Mouse (Mus musculus) hematopoietic stem cell, adult 5-6 weeks (primary cell): ENCODE measurements around the gene Ndufs7. TPM values are rescaled to one million over a fixed set of nuclear protein-coding genes. Genes with fewer than 3 reads are reported as not detected.
"Not testable (repeated sequence)": the region's sequence is repeated elsewhere in the genome, so short reads cannot be mapped to it uniquely, and the experiment has no call there.

Experiments
- ATAC-seq, 2 experiments: fragments of 125-278 bp in 1 of 2; replicated peaks in 1 of 2; 2 replicates each; pipeline ENCODE4 v1.8.0; 2016 to 2017; ENCODE audit warnings: inconsistent platforms in 2 of 2, mild to moderate bottlenecking in 2 of 2, moderate number of reproducible peaks in 2 of 2, low read depth in 1 of 2, moderate TSS enrichment in 1 of 2; ENCODE audit not compliant: low FRiP score in 2 of 2, poor library complexity in 2 of 2, severe bottlenecking in 2 of 2, insufficient read depth in 1 of 2, low TSS enrichment in 1 of 2
- total RNA-seq: library from RNA; stranded (forward); fragments of 172-1452, 232-1000 nt; gene quantifications from 2 replicates; pipeline ENCODE4 v1.2.3, GENCODE M21; 2017

Ndufs7 gene
- 79.6 and 101 TPM in 2 replicates for total RNA-seq

DNA sequence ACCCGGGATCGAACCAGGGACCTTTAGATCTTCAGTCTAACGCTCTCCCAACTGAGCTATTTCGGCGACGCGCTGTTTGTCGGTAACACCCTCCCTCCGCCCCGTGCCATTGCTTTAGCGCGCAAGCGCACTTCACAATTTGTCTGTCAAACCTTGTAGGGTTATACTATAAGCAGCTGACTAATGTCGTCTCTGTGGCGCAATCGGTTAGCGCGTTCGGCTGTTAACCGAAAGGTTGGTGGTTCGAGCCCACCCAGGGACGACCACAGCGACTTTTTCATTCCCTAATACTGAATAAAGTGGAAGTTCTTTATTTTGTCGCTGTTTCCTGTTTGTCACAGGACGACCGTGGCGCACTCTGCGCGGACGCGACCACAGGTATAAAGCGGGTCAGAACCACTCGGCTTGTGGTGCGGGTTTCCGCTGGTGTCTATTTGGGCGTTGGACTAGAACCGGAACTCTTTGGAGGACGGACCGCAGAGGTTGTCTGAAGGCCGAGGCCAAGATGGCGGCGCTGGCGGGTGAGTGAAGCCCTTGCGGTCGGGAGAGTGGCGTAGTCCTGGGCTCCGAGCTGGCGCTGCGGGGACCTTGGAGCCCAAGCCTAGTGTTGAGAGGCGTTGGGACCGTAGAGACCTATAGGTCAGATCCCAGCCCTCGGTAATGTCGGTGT lies at the start of gene Ndufs7:
Gene Ndufs7, plus strand, starts transcription at position 151 of the 670 bp plus-strand sequence.
- peak; percentile 85 to 88 for ATAC-seq

DNA sequence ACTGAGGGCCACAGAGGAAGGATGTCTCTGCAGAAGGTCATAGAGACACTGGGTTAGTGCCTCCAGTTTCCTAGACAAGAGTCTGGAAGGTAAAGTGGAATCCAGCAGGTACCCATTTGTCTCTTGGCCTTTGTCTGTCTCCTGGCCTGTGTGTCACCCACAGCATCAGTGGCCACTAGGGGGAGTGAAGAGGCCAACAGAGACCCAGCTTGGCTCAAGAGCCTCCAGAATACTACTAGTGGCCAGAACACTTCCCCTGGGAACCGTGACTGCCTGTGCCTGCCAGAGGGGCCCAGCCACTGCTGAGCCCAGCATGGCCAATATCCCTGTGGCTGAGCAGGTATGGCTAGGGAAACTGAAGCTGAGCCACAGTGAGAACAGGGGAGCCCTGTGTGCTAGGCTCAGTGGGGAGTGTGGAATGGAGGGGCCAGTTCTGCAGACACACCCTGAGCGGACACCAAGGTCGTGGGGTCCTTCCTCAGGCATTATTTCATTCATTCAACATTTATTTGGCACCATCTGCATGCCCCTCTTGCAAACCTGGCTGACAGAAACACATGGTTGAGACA lies 49.4 kb upstream of the Ndufs7 start:
- peak; percentile 89 to 93 for ATAC-seq

DNA sequence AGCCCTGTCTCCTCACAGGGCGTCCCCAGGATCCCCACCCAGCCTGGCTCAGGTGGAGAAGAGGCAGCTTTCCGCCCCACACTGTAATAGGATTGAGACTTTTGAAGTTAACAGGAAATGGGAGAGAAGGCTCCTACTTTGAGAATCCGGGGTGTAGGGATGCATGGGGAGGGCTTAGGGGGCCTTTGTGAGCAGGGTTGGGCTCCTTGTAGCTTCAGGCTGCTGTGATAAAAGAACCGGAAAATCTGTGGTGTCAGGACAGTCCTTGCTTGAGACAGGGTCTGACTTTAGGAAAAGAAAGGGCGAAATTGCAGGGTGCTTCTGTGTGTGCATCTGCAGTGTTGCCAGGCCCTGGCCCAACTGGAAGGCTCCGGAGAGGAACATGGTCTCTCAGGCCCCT lies 48.4 kb upstream of the Ndufs7 start:
- no peak for ATAC-seq

DNA sequence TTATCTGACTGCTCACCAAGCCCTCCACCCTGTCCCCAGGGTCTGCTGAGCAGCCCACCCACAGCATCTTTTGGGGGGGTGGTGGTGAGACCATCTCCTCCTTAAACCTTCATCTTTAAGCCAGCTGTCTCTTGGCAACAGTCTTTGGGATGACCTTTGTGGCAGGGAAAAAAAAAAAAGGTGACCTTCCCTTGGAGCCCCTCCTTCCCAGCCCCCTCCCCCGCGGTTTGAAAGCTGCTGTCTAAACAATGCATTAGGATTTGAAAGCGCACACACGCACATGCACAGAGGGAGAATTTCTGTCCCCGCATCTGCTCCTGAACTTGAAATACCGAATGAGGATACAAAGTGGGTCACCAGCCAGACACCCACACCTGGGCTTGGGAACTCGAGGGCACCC lies 44.9 kb upstream of the Ndufs7 start:
- no peak for ATAC-seq

DNA sequence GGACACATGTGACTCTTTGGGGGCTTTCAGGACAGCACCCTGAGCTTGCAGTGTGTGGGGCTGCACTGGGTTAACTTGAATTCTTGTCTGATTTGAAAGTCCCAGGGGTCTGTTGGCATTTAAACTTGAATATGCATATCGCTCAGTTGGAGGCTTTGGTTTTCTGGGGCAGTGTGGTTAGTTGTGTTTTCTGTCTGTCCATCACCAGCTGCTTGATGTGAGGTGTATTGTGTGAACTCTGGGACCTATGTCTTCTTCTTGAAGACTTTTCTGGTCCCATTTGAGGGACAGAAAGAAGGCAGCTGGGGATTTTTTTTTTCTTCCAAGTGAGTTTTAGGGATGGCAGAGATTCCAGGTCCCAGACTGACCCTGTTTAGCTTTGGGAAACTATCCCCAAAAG lies 41.7 kb upstream of the Ndufs7 start:
- no peak for ATAC-seq

DNA sequence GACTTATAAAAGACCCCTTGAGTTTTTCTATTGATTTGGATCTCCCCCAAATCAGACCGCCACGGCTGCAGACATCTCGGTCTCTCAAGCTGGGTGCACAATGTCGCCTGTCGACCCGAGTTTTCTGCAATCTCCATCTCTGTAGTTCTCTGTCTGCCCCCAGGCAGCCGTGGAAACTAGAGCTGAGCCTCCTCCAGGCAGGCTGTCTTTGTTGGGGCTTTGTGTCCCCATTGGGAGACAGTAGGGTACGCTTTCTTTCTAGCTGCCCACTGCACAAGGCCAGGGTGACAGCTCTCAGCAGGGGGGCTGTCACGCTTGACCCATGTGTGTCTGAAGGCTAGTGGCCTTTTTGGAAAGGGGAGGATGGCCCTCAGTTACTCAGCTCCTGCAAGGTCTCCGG lies 41.2 kb upstream of the Ndufs7 start:
- ATAC-seq = no peak

DNA sequence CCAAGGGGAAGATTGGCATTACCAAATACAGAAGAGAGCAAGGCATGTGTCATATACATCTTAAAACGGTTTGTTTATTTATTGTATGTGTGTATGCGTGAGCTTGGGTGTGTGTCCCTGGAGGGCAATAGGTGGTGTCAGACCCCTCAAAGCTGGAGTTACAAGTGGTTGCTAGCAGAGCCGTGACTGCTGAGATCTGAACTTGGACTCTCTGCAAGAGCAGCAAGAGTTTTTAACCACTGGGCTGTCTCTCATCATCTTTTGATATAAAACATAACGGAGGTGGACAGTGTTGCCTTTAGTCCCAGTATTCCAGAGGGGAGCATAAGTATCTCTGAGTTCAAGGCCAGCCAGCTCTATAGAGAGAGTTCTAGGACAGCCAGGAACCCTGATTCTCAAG lies 40.7 kb upstream of the Ndufs7 start:
- ATAC-seq = no peak

DNA sequence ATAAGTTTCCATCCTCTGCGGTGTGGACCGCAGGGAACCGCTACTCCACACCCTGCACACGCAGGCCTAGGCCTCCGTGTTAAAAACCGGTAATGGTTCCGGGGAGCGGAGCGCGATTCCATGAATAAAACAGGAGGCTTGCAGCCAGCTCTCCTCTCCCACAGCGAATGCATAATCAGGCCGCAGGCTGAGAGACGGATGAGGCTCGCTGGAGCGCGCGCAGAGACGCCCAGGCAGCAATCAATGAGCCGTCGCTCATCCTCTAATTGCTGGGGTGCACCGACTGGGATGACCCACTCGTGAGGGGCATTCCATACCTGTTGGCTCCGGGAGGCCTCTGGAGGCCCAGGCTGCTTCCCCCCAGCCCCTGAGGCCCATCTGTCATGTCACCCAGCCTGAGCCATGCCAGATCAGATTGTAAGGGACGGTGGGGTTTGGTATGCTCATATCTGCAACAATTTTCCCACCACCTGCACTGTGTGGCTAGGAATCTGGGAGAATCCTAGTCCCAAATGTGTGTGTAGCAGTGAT lies 40.0 kb upstream of the Ndufs7 start:
- no peak for ATAC-seq

DNA sequence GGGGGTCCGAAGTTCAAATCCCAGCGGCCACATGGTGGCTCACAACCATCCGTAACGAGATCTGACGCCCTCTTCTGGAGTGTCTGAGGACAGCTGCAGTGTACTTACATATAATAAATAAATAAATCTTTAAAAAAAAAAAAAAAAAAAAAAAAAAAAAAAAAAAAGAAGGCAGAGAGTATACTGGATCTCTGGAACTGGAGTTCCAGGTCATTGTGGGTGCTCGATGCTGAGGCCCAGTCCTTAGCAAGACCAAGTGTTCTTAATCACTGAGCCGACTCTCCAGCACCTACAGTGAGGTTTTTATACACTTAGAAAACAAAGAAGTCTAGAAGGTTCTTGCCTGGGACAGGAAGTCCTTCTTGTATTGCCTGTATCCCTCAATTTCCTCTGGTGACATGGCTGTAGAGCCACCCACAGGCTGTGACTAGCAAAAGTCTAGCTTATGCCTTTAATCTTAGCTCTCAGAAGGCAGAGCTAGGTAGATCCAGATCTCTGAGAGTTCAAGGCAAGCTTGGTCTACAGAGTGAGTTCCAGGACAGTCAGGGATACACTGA lies 37.3 kb upstream of the Ndufs7 start:
- peak; percentile 45 to 53; a peak in 3 of 4 replicates for ATAC-seq

DNA sequence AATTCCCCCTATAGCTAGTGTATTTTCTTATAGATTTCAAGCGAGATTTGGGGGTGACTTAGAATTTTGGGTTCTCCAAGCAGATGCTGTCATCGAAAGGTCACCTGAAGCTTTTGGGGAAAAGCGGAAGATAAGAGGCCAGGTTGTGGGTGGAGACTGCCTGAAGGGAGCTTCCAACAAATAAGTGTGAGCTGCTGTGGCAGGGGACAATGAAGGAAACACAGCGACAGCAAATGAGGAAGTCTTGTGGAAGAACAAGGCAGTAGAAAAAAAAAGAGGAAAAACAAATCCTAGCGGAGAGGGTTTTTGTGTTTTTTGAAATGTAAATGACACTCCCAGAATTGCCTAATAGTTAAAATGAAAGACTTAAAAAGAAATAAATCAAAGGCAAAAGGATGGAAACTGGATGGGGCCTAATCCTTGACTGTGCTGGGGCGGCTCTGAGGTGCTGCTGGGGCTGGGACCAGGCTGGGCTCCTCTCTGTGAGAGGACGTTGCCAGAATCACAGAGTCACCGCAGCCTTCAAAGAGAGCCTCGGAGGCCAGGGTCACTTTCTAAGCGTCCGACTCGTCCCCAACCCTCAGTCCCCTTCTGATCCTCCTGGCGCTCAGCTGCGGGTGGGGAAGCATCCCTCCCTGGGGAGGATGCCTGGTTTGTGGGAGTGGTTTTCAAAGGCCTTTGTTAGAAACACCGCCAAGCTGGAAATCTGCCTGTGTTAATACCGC lies 33.7 kb upstream of the Ndufs7 start:
- no peak for ATAC-seq

DNA sequence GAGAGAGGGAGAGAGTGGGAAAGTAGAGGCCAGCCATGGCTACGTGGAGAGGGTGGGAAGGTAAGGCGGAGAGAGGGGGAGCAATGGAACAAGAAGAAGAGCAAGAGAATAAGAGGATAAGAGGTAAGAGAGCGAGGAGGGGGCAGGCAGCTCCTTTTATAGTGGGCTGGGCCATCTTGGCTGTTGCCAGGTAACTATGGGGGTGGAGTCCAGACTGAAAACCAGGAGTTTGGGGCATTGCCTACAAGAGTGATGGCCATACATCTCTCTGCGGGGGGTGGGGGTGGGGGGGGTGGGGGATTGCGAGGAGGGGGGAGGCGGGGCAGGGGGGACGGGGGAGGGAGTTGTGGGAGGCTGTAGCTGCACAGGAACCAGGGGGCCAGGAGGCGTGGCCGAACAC lies 28.2 kb upstream of the Ndufs7 start:
- ATAC-seq = no peak

DNA sequence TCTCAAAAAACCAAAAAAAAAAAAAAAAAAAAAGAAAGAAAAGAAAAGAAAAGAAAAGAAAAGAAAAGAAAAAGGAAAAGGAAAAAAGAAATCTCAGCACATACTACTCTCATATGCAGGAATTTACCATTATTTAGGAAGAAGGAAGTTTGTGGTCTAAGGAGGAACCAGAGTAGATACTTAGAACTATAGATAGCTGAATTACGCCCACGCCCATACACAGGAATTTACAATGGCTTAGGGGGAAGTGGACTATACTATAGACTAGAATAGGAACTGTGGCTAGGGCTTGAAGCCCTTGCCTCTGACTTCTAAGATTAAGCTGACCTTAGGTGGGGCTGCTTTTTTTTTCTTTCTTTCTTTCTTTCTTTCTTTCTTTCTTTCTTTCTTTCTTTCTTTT lies 25.8 kb upstream of the Ndufs7 start:
- ATAC-seq = not testable (repeated sequence)

DNA sequence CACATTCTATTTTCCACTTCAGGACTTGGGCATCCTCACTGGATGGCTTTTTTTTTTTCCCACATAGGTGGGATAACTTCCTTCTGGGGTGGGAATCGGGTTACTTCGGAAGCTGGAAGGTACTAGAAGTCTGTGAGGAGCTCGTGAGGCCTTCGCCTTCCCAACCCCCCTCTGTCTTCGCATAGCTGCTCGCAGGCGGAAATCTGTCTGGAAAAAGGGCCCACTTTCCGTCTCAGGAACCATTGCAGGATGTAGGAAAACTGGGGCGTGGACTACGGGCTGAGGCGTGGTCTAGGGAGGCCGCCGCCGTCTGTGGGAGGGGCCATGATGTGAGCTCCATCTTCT lies 22.9 kb upstream of the Ndufs7 start:
- no peak for ATAC-seq

DNA sequence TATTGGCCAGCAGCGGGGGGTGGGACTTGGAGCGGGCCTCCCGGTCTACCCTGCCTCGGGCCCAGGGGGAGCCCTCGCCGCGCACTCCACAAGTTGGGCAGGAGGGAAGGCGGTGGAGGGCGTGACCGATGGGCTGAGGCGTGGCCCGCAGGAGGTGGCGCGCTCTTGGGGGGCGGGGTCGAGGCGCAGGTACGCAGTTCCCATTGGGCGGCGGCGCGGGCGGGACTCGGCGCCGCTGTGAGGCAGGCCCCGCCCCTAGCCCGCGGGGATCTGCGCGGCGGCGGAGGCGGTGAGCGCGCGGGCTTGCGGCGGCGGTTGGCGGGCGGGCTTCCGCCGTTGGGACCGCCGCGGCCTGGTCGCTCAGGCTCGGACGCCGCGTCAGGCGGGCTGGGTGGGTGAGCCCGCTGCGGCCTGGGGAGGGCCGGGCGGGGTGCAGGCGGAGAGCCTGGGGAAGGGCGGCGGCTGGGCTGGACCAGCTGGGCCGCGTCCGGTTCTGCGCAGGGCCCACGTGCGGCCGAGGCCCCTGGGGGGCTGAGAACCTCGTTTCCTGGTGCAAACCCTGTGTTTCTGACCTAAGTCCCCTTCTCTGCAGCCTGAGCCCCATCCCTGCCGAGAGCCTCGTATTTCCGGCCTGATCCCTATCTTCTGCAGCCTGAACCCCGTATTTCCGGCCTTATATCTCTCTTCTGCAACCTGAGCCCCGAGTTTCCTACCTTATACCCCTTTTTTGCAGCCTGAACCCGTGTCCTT lies 22.3 kb upstream of the Ndufs7 start, which contains the start of gene Mum1:
Gene Mum1, plus strand, starts transcription at position 19 of the 750 bp plus-strand sequence.
- peak; percentile 99 for ATAC-seq

DNA sequence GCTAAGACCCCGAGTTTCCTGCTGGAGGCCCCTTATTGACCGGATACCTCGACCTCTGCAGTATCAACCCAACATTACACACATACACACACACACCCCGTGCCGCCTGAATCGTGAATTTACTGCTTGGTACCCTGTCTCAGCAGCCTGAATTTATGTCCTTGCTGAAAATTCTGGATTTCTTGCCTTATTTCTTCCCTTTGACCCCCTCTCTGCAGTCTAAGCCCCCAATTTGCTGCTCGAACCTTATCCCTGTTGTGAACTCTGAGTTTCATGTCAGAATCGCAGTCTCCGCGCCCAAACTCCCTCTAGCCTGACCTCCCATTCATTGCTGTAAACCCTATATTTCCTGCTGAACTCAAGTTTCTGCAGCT lies 21.8 kb upstream of the Ndufs7 start:
- no peak for ATAC-seq

DNA sequence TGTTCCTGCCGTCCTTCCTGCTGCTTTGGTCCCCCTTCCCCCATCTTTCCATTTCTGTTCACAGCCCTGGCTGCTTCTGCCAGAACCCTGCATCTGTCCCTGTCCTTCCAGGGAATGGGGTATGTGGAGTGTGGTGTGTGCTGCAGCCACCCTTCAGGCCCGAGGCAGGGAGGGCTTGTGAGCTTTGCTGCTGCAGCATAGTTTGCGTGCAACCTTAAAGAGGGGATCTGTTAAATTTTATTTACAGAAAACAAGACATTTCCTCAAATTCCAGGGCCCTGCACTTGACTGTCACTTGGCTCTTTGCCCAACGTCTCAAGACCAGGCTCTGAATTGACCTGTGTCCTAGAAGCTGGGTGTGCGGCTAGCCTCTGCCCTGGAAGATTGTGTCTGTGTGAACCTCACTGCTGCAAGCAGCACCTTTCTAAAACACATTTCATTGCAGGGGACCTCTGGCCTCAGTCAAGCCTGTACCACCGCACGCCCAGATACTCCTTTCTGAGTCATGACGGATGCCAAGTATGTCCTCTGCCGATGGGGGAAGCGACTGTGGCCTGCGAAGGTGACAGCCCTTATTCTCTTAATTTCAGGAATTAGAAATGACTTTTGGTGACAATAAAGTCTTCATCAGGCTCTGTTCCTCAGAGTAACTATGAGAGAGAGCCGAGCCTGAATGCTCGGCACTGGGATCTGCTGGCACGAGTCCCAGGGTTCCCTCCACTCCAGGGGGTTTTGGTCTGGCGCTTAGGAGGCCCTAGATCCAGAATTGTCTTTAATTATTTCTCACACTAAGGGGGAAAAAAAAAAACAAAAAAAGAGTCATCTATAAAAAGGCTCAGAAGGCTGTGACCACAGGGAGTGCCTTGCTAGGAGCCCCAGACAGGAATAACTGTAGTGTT lies 20.8 kb upstream of the Ndufs7 start:
- no peak for ATAC-seq
